Mouse (Mus musculus) lung, postnatal 0 days (tissue): ENCODE data around the gene Lrrc7.

Experiments used
- CTCF ChIP-seq: IDR thresholded peaks from 2 replicates; pipeline ENCODE4 v1.5.1; 2016; ENCODE audit warnings: antibody characterized with exemption, mild to moderate bottlenecking
- EP300 ChIP-seq: IDR thresholded peaks from 2 replicates; pipeline ENCODE4 v1.6.1; 2016; ENCODE audit warnings: antibody characterized with exemption, mild to moderate bottlenecking, control low read depth

DNA sequence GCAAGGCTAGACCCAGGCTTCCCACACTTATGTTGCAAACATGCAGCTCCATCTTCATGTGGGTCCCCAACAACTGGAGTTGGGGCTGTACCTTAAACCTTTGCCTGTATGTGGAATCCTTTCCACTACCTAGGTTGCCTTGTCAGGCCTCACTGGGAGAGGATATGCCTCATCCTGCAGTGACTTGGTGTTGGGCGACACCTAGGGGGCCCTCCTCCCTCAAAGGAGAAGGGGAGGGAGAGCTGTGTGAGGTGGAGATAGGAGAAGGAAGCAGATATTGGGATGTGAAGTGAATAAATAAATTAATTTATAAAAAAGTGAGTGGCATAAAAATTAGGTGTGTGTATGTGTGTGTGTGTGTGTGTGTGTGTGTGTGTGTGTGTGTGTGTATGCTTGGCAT, 68.3 kb downstream of the Lrrc7 start:
- no peak for TF ChIP-seq CTCF
- TF ChIP-seq EP300, result no peak
